Mouse (Mus musculus) midbrain, embryonic 14.5 days (tissue): Measurements from ENCODE around the gene Hoxc5. TPM values are rescaled to one million over a fixed set of nuclear protein-coding genes. Genes with fewer than 3 reads are reported as not detected.

Experiments used
- ATAC-seq: fragments of 200-750 bp; cut with Nextera tagmentation; 2 replicates; pipeline ENCODE4 v1.8.0; 2017; ENCODE audit warnings: moderate number of reproducible peaks, moderate library complexity; ENCODE audit not compliant: low FRiP score, low TSS enrichment
- DNase-seq: peaks from one replicate; pipeline ENCODE4 v3.0.0-alpha.2; 2015
- H3K27ac ChIP-seq: fragments of 300-500 bp; sonication (generic); replicated peaks from 2 replicates; pipeline ENCODE4 v1.5.1; 2014; ENCODE audit warnings: mild to moderate bottlenecking, low read depth, low read length, moderate library complexity
- H3K27me3 ChIP-seq: fragments of 300-500 bp; sonication (generic); 2 replicates; pipeline ENCODE4 v1.6.1; 2014; ENCODE audit warnings: low read length, control low read depth, mixed read lengths; ENCODE audit not compliant: control insufficient read depth, insufficient read depth
- H3K36me3 ChIP-seq: fragments of 300-500 bp; sonication (generic); 2 replicates; pipeline ENCODE4 v1.6.1; 2014; ENCODE audit warnings: low read length, control low read depth; ENCODE audit not compliant: control insufficient read depth, insufficient read depth
- H3K4me1 ChIP-seq: fragments of 300-500 bp; sonication (generic); 2 replicates; pipeline ENCODE4 v1.6.1; 2014; ENCODE audit warnings: mild to moderate bottlenecking, antibody characterized with exemption, low read length, control low read depth; ENCODE audit not compliant: control insufficient read depth, insufficient read depth
- H3K4me2 ChIP-seq: fragments of 300-500 bp; sonication (generic); 2 replicates; pipeline ENCODE4 v1.6.1; 2014; ENCODE audit warnings: mild to moderate bottlenecking, low read length, moderate library complexity
- H3K4me3 ChIP-seq: fragments of 300-500 bp; sonication (generic); replicated peaks from 2 replicates; pipeline ENCODE4 v1.5.1; 2014; ENCODE audit warnings: low read depth, low read length
- H3K9ac ChIP-seq: fragments of 300-500 bp; sonication (generic); replicated peaks from 2 replicates; pipeline ENCODE4 v1.6.1; 2014; ENCODE audit warnings: mild to moderate bottlenecking, low read length, moderate library complexity
- H3K9me3 ChIP-seq: fragments of 300-500 bp; sonication (generic); 2 replicates; pipeline ENCODE4 v1.6.1; 2016; ENCODE audit warnings: low read length, control low read depth, mixed read lengths; ENCODE audit not compliant: control insufficient read depth
- WGBS: fragments of 180-500 bp; shearing (Covaris S2); extraction: QIAGEN DNeasy Blood & Tissue Kit; methylation state at CpG from one replicate; pipeline ENCODE4 v1.1.7; 2014; 5-methylcytosine and 5-hydroxymethylcytosine counted together
- polyA plus RNA-seq: library from polyadenylated mRNA; unstranded; fragments of >200 nt; fragmentation: Nextera tagmentation; extraction: Ambion mirVana; gene quantifications from 2 replicates; pipeline ENCODE4 v1.2.1, GENCODE M21; 2014

Gene Hoxc5
- polyA plus RNA-seq, 1 experiment from 2014 or later: 0.12 TPM

GRCm38 (mm10) chr15:102922636-102923500, 44.4 kb upstream of the Hoxc5 start:
- Histone ChIP-seq H3K27ac (no peak overlapping the region), H3K36me3 (no peaks in the 10 kb centered on the region), H3K4me3 (no peak overlapping the region), H3K27me3 (peaks cover 98% of the 10 kb centered on the region), H3K4me1 (no peaks in the 10 kb centered on the region), H3K9me3 (no peaks in the 10 kb centered on the region), H3K9ac (no peak overlapping the region), H3K4me2 (no peak overlapping the region)
- no peak for ATAC-seq
- DNase-seq: no peak
- WGBS: 7% methylated on average over 6 of the region's 6 CpGs

GRCm38 (mm10) chr15:102927032-102927645, 40.1 kb upstream of the Hoxc5 start:
- no peaks in the 10 kb centered on the region for H3K4me1 ChIP-seq
- H3K9ac ChIP-seq: no peak overlapping the region
- H3K36me3 ChIP-seq: no peaks in the 10 kb centered on the region
- no peak overlapping the region for H3K4me2 ChIP-seq
- no peaks in the 10 kb centered on the region for H3K9me3 ChIP-seq
- H3K27ac ChIP-seq: no peak overlapping the region
- H3K4me3 ChIP-seq: no peak overlapping the region
- ATAC-seq (no peak), DNase-seq (no peak)
- WGBS: 1% methylated on average over 40 of the region's 40 CpGs
- peaks cover 99% of the 10 kb centered on the region for H3K27me3 ChIP-seq

GRCm38 (mm10) chr15:102931706-102932358, 35.4 kb upstream of the Hoxc5 start:
- Histone ChIP-seq H3K4me1 (no peaks in the 10 kb centered on the region), H3K4me2 (no peak overlapping the region), H3K4me3 (no peak overlapping the region), H3K27me3 (peaks cover 100% of the 10 kb centered on the region), H3K9me3 (no peaks in the 10 kb centered on the region), H3K9ac (no peak overlapping the region), H3K36me3 (no peaks in the 10 kb centered on the region), H3K27ac (no peak overlapping the region)
- DNase-seq (no peak), ATAC-seq (no peak)
- WGBS: under 1% methylated on average over 23 of the region's 23 CpGs

- H3K27ac ChIP-seq: no peak overlapping the region
- no peak for ATAC-seq
- no peaks in the 10 kb centered on the region for H3K4me1 ChIP-seq
- H3K4me2 ChIP-seq: no peak overlapping the region
- no peak overlapping the region for H3K9ac ChIP-seq
- WGBS: 2% methylated on average over 12 of the region's 12 CpGs
- DNase-seq: no peak
- H3K36me3 ChIP-seq: no peaks in the 10 kb centered on the region
- H3K9me3 ChIP-seq: no peaks in the 10 kb centered on the region
- H3K27me3 ChIP-seq: peaks cover 100% of the 10 kb centered on the region
- no peak overlapping the region for H3K4me3 ChIP-seq
Observed at GRCm38 (mm10) chr15:102934438-102934837, 32.8 kb upstream of the Hoxc5 start.

- Histone ChIP-seq H3K9ac (no peak overlapping the region), H3K4me3 (no peak overlapping the region), H3K9me3 (no peaks in the 10 kb centered on the region), H3K4me2 (no peak overlapping the region), H3K27ac (no peak overlapping the region), H3K36me3 (no peaks in the 10 kb centered on the region), H3K4me1 (no peaks in the 10 kb centered on the region), H3K27me3 (peaks cover 100% of the 10 kb centered on the region)
- ATAC-seq (no peak), DNase-seq (no peak)
- under 1% methylated on average over 27 of the region's 27 CpGs for WGBS
Observed at GRCm38 (mm10) chr15:102934897-102935296, 32.3 kb upstream of the Hoxc5 start.

- no peak within 1 kb of the TSS for H3K27ac ChIP-seq
- no peak within 1 kb of the TSS for H3K4me3 ChIP-seq
- no peaks in the 10 kb centered on the region for H3K36me3 ChIP-seq
- H3K27me3 ChIP-seq: peaks cover 100% of the 10 kb centered on the region
- no peaks in the 10 kb centered on the region for H3K9me3 ChIP-seq
- DNase-seq (no peak), ATAC-seq (no peak)
- no peaks in the 10 kb centered on the region for H3K4me1 ChIP-seq
- no peak within 1 kb of the TSS for H3K4me2 ChIP-seq
- no peak within 1 kb of the TSS for H3K9ac ChIP-seq
- WGBS: 1% methylated on average over 31 of the region's 31 CpGs
Observed at GRCm38 (mm10) chr15:102936279-102936972, 30.8 kb upstream of the Hoxc5 start, which contains the start of gene Hoxc12. Hoxc12 (plus strand) TSS chr15:102936757.

GRCm38 (mm10) chr15:102937036-102937666, 30.1 kb upstream of the Hoxc5 start:
- 1% methylated on average over 50 of the region's 50 CpGs for WGBS
- Histone ChIP-seq H3K27me3 (peaks cover 100% of the 10 kb centered on the region), H3K36me3 (no peaks in the 10 kb centered on the region), H3K4me2 (no peak overlapping the region), H3K9me3 (no peaks in the 10 kb centered on the region), H3K4me1 (no peaks in the 10 kb centered on the region), H3K9ac (no peak overlapping the region), H3K27ac (no peak overlapping the region), H3K4me3 (no peak overlapping the region)
- ATAC-seq (no peak), DNase-seq (no peak)
